Mouse (Mus musculus) thymus, adult 18-20 months (tissue): ENCODE data around the gene Alkbh6.

Source experiments
- DNase-seq, 2 experiments: peaks; one replicate each; pipeline ENCODE4 v3.0.0; 2022; ENCODE audit warnings: mixed read lengths in 2 of 2

Alkbh6 gene

GRCm38 (mm10) chr7:30295103-30295502 is 13.4 kb upstream of the Alkbh6 start:
- no peak for DNase-seq

GRCm38 (mm10) chr7:30296816-30297215 is 11.7 kb upstream of the Alkbh6 start:
- DNase-seq = no peak

GRCm38 (mm10) chr7:30297266-30297665 is 11.3 kb upstream of the Alkbh6 start:
- DNase-seq = no peak

GRCm38 (mm10) chr7:30300914-30301313 is 7.6 kb upstream of the Alkbh6 start:
- no peak for DNase-seq

- DNase-seq = no peak
These were observed 2.3 kb upstream of the Alkbh6 start for GRCm38 (mm10) chr7:30306083-30306779.

GRCm38 (mm10) chr7:30309395-30310129 is 1.0 kb downstream of the Alkbh6 start:
- DNase-seq = no peak

GRCm38 (mm10) chr7:30310136-30310535 is 1.6 kb downstream of the Alkbh6 start:
- no peak for DNase-seq

- DNase-seq = no peak
These were observed 5.3 kb downstream of the Alkbh6 start for GRCm38 (mm10) chr7:30313666-30314320.

GRCm38 (mm10) chr7:30314721-30315155 is 6.2 kb downstream of the Alkbh6 start, which contains the start of gene Syne4:
Gene Syne4, plus strand, starts transcription at chr7:30314807.
- DNase-seq = no peak

GRCm38 (mm10) chr7:30315559-30316529 is 7.3 kb downstream of the Alkbh6 start:
- no peak for DNase-seq

GRCm38 (mm10) chr7:30318142-30318541 is 9.6 kb downstream of the Alkbh6 start:
- DNase-seq = no peak

- DNase-seq = no peak
These were observed 12.4 kb downstream of the Alkbh6 start for GRCm38 (mm10) chr7:30320946-30321345.

GRCm38 (mm10) chr7:30321539-30322284 is 13.2 kb downstream of the Alkbh6 start, which contains the start of gene E130208F15Rik:
Gene E130208F15Rik, plus strand, starts transcription at chr7:30321740.
- peak; percentile 62 to 74 for DNase-seq

- DNase-seq = peak; percentile 95 to 96
These were observed 13.8 kb downstream of the Alkbh6 start for GRCm38 (mm10) chr7:30322285-30322667.

- DNase-seq = no peak
These were observed 14.3 kb downstream of the Alkbh6 start for GRCm38 (mm10) chr7:30322865-30323264.

GRCm38 (mm10) chr7:30323795-30324194 is 15.3 kb downstream of the Alkbh6 start, which contains the start of gene Sdhaf1:
Gene Sdhaf1, minus strand, starts transcription at chr7:30323895.
- no peak for DNase-seq

- DNase-seq = no peak
These were observed 15.9 kb downstream of the Alkbh6 start for GRCm38 (mm10) chr7:30324300-30324944.

GRCm38 (mm10) chr7:30325364-30325763 is 16.8 kb downstream of the Alkbh6 start:
- DNase-seq = no peak

- DNase-seq = no peak
These were observed 17.9 kb downstream of the Alkbh6 start for GRCm38 (mm10) chr7:30326427-30326826.

- DNase-seq = no peak
These were observed 18.6 kb downstream of the Alkbh6 start for GRCm38 (mm10) chr7:30327140-30327539.

- DNase-seq = no peak
These were observed 19.9 kb downstream of the Alkbh6 start for GRCm38 (mm10) chr7:30328379-30328778.
